Mouse (Mus musculus) embryo, embryonic 11 days (tissue): ENCODE data around the gene Irf9.

Experiments used
- DNase-seq: peaks from one replicate; pipeline ENCODE4 v3.0.0-alpha.2; 2015

Gene Irf9

GRCm38 (mm10) chr14:55603271-55603632, at the start of gene Irf9:
TSS of gene Irf9 (plus strand) at chr14:55603571.
- no peak for DNase-seq

GRCm38 (mm10) chr14:55554635-55555034, 48.7 kb upstream of the Irf9 start:
- DNase-seq: no peak

GRCm38 (mm10) chr14:55555788-55556187, 47.6 kb upstream of the Irf9 start:
- no peak for DNase-seq

- DNase-seq: peak; percentile 85
These were observed 46.4 kb upstream of the Irf9 start for GRCm38 (mm10) chr14:55557003-55557402.

GRCm38 (mm10) chr14:55557587-55557986, 45.8 kb upstream of the Irf9 start:
- no peak for DNase-seq

- DNase-seq: no peak
These were observed 44.5 kb upstream of the Irf9 start for GRCm38 (mm10) chr14:55558740-55559448.

GRCm38 (mm10) chr14:55559799-55560201, 43.6 kb upstream of the Irf9 start, which contains the start of gene Dcaf11:
TSS of gene Dcaf11 (plus strand) at chr14:55560006.
- peak; percentile 97 for DNase-seq

- peak; percentile 98 for DNase-seq
These were observed 42.9 kb upstream of the Irf9 start, which contains the start of gene A730061H03Rik for GRCm38 (mm10) chr14:55560202-55561073. TSS of gene A730061H03Rik (minus strand) at chr14:55560406.

- DNase-seq: no peak
These were observed 41.5 kb upstream of the Irf9 start for GRCm38 (mm10) chr14:55561860-55562259.

GRCm38 (mm10) chr14:55563249-55563648, 40.1 kb upstream of the Irf9 start:
- no peak for DNase-seq

GRCm38 (mm10) chr14:55565748-55566147, 37.6 kb upstream of the Irf9 start:
- DNase-seq: no peak

GRCm38 (mm10) chr14:55567496-55567895, 35.9 kb upstream of the Irf9 start:
- no peak for DNase-seq

GRCm38 (mm10) chr14:55570588-55570987, 32.8 kb upstream of the Irf9 start:
- no peak for DNase-seq

- DNase-seq: no peak
These were observed 31.6 kb upstream of the Irf9 start for GRCm38 (mm10) chr14:55571760-55572159.

GRCm38 (mm10) chr14:55575302-55575701, 28.1 kb upstream of the Irf9 start, which contains the start of gene Fitm1:
TSS of gene Fitm1 (plus strand) at chr14:55575617.
- DNase-seq: no peak

- DNase-seq: no peak
These were observed 27.7 kb upstream of the Irf9 start for GRCm38 (mm10) chr14:55575711-55576110.

GRCm38 (mm10) chr14:55576376-55576775, 27.0 kb upstream of the Irf9 start:
- DNase-seq: no peak

GRCm38 (mm10) chr14:55577871-55578667, 25.3 kb upstream of the Irf9 start, which contains the start of gene Psme1:
TSS of gene Psme1 (plus strand) at chr14:55578123.
- DNase-seq: peak; percentile 91

GRCm38 (mm10) chr14:55578668-55579269, 24.6 kb upstream of the Irf9 start:
- no peak for DNase-seq

- DNase-seq: no peak
These were observed 23.6 kb upstream of the Irf9 start for GRCm38 (mm10) chr14:55579511-55580496.

- DNase-seq: no peak
These were observed 22.6 kb upstream of the Irf9 start for GRCm38 (mm10) chr14:55580731-55581130.
